Mouse (Mus musculus) neural tube, embryonic 10.5 days (tissue): ENCODE results near the gene Mob2.

Experiments used
- DNase-seq: peaks from one replicate; pipeline ENCODE4 v3.0.0-alpha.2; 2017; ENCODE audit warnings: low spot score; ENCODE audit errors: extremely low spot score

Mob2 gene

DNA sequence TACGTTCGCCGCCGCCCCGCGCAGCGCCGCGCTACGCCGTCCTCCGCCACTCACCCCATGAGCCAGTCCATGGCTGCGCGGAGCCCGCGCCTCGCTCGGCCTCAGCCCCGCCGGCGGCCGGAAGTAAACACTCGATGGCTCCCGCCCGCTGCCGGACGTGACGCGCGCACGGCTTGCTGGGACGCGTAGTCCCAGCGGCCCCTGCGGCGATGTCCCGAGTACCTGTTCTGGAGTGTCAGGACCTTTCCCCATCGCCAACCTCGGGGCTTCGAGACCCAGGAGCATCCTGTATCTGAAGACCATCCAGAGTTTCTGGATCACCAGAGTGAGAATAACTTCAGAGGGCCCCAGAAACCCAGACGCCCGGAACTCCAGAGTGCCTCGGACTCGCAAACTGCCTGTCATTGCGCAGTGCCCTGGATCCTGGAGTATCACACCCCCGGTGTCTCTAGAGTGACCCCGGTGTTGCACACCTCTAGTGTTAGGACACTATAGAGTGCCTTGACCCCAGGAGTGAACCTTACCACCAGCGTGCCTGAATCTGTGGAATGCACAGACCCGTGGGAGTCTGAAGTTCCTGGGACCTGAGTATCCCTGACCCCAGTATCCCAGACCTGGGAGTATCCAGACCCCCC is at the start of gene Mob2:
TSS of gene Mob2 (minus strand) at position 135 of the 635 bp plus-strand sequence.
- peak; percentile 92 for DNase-seq

DNA sequence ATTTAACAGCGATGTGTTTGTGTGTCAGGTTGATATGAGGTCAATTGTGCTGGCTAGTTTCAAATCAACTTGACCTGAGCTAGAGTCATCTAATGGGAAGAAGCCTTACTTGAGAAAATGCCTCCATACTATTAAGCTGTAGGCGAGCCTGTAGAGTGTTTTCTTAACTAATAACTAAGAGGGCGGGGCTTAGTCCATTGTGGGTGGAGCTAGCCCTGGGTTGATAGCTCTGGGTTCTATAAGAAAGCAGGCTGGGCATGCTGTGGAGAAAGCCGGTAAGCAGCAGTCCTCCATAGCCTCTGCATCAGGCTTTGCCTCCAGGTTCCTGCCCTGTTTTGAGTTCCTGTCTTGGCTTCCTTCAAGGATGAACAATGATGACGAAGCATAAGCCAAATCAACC is 43.9 kb upstream of the Mob2 start:
- DNase-seq: no peak

DNA sequence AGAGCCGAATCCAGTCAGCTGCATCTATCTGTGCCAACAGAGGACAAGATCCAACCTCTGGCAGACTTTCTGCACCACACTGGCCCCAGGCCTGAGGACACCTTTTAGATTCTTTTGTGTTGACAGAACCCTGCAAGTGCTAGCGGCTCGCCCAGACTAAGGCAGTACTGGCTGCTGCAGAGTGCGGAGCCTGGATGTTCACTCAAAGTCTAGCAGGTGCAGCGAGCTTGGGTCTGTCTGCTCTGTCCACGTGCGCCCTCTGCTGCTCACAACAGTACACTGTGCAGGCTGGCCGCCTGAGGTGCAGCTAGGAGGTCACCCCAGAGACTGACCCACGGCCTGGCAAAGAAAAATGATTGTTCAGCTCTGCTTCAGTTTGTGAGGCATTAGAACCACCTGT is 36.9 kb upstream of the Mob2 start:
- DNase-seq: peak; percentile 74

DNA sequence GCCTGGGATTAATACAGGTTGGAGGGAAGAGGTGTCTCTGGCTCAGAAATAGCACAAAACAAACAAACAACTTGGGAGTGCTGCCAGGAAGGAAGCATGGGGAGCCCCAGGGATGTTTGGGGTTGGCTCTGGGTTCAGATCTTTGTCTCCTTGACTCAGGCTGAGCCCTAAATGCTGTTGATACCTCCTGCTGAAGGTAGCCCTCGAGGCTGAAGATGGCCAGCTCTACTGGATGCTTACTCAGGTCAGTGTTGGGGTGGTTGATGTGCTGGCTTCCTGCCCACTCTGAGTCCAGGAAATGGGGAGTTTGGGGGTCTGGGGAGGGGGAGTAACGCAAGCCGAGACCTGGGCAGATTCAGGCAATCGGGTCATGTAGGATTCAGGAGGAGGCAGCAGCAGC is 35.8 kb upstream of the Mob2 start:
- no peak for DNase-seq

DNA sequence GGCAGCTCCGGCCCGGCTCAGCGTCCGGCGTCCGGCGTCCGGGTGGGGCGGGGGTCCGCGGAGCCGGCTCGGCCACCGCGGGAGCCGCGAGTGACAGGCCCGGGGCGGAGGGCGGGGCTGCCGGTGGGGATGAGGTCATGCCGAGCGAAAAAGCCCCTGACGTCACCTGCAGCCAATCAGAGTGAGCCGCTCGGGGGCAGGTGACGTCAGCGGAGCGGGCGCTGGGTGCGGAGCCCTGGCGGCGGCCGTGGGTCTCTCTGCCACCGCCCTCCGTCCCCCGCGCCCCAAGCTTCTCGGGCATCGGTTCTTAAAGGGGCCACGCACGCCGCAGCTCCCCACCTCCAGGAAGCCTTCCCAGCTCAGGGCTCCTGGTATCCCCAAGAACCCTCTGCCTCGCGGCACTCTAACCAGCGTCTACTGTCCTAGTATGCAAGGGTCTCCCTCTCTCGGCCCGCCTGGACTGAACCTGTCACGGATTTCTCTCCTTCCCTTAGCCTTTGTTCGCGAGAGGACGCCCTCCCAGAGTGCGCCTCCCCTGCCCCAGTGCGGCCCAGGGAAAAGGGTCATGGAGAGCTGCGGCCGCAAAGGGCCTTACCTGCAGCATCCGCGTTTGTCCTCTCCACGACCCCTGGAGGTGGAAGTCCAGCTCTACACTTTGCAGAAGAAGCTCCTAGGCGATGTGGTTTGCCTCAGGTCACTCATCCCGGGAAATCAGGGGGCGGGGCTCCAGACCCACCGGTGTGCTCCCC is 34.5 kb upstream of the Mob2 start, which contains the start of gene Dusp8:
TSS of gene Dusp8 (minus strand) at position 661 of the 749 bp plus-strand sequence.
- DNase-seq: peak; percentile 91

DNA sequence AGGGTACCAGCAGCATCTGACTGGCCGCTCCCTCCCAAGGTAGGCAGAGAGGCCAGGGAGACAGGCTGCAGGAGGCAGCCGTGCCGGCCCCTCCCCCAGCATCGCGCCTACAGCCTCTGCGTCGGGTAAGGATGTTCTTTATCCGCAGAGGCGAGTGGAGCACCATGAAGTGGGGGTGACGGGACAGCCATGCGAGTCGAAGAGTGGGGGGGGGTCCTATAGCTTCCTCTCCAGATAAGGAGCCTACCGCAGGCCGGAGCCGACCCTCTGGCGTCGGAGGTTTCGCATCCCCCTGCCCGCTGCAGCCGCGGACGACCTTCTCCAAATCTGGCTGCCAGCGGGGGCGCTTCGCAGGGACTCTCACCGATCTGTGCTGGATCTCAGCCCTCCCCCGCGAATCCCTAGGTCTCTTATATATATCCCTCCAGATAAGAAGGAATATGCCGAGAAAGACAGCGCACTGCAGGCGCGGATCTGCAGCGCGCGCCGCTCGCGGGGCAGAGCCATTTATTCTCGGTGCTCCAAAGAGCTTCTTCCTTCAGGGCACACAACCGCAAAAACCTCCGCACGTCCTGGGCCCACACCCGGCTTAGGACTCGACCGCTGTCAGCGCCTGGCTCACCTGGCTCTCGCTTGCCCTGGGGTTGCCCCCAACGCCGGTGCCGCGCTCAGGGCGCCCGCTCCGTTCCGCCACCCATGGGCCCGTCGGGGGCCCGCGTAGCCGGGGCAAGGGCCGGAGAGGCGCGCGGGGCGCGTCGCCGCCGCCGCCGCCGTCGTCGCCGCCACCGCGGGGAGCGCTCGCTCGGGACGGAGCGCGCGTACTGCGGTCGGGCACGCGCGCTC is 33.7 kb upstream of the Mob2 start:
- peak; percentile 34 for DNase-seq

DNA sequence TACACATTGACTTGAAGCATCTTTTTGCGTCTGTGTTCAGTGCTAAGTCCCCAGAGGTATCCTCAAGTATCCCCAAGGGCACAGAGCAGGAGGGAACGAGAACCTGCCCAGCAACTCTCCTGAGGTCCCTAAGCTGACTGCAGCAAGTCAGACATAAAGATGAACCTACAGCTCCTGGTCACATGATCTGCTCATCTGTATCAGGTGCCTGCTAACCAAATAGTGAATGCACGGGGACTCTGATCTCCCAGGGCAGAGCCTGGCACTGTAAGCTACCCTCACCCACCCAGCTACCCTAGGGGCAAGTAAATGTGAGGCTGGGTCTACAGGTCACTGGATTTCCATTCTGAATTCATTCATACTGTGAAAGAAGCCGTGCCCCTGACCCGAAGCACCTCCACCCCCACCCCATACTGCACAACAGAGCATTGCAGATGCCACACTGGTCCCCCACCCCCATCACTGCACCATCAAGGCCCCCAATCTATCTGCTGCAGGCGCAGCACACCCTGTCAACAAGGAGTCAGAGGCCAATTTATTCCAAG is 32.9 kb upstream of the Mob2 start:
- DNase-seq: no peak

DNA sequence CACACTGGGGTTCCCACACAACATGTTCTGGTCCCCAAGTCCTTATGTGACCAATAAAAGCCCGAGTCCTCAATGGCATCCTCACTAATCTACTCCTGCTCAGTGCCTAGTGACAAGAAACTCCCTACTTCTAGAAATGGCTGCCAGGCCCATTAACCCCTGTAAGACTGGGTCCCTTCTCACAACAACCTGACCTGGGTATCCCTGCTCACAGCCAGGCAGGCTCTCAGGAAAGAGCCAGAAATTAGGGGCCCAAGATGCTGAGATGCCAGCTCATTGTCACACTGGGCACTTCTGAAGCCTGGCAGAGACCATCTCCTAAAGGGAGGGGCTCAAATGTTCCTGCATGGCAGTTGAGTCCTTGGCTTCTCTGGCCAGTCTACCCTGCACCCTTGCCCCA is 32.1 kb upstream of the Mob2 start:
- DNase-seq: no peak

DNA sequence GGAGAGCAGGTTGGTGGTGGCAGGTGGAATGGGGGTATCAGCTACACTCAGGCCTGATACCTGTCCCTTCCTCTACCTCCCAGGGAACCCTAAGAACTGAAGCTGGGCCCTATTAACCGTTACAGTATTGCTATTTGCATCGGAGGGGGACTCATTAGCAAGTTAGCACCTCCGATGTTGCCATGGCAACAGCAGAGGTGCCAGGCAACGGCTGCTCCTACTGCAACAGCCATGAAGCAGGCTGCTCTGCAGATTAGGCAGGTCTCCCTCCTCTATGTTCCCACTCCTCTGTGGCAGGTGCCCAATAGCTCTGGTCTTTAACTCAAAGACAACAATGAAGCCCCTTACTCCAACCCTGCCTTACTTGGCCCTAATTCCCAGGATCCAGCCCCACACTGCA is 31.0 kb upstream of the Mob2 start:
- no peak for DNase-seq

DNA sequence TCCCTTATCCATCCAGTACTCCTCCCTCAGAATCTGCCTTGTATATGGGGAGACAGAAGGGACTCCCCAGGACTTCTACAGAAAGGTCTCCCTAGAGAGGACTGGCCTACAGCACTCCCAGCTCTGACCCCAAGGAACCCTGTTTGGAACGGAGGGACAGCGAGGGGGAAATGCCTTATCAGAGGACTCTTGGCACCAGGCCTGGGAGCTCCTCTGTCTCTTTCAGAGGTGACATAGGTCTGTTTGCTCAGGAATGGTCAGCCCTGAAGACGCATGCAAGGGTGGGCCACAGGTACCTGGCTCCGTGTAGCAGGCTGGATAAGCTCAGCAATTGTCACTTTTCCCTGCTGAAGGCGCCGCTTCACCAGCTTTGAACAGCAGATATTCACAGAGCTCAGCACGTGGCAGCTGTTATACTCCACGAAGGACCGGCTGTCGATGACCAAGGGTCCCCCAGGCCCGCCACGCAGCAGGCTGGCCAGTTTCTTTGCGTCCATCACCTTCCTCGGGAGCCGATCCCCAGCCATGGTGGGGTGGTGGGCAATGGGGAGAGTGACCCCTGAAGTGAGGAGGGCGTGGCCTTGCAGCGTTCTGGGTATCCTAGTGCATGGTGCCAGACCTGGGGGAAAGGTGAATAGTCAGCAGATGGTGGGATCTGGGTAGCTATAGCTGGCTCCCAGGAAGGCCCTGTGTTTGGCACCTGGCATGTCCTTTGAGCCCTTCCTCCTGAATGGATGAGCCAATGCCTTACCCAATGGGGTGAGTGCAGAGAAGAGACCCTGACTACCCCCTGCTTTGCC is 29.0 kb upstream of the Mob2 start:
- no peak for DNase-seq

DNA sequence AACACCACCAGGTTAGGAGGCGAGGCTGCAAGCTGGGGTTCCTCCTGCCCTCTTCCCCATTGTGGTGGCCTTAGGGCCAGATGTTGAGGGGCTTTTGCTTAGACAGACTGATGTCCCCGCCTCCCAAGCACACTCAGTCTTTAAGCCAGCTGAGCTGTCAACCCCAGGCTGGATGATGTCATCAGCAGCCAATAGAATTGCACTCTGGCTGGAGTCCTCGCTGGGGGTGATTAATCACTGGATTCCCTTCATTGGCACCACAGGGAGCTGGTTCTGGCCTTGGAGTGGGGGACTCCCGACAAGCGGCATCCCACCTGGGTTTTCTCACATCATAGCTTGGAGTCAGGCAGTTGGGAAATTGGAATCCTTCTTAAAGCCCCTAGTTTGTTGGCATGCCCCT is 28.0 kb upstream of the Mob2 start:
- peak; percentile 82 for DNase-seq

DNA sequence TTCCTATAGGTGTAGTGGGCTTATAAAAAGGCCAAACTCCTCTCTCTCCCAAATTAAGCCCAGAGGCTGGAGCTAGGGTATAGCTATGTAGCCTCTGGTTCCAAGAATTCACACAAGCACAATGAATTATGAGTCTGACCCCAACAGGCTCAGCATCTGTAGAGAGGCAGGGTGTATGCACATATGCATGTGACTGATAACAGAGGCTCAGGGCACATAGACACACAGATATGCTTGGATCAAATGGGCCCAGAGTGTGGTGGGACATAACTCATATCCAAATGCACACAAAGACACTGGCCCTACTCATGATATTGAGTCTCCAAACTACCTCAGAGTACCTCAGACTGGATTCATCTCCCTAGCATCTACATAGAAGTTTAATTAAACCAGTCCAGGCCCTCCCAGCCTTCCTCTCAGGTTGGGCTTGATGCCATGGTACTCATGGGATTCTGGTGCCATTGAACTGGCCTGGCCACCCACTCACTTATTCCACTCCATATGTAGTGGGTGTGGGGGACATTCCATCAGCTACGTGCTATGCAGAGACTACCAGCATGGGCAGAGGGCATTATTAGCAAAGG is 26.3 kb upstream of the Mob2 start:
- DNase-seq: no peak

DNA sequence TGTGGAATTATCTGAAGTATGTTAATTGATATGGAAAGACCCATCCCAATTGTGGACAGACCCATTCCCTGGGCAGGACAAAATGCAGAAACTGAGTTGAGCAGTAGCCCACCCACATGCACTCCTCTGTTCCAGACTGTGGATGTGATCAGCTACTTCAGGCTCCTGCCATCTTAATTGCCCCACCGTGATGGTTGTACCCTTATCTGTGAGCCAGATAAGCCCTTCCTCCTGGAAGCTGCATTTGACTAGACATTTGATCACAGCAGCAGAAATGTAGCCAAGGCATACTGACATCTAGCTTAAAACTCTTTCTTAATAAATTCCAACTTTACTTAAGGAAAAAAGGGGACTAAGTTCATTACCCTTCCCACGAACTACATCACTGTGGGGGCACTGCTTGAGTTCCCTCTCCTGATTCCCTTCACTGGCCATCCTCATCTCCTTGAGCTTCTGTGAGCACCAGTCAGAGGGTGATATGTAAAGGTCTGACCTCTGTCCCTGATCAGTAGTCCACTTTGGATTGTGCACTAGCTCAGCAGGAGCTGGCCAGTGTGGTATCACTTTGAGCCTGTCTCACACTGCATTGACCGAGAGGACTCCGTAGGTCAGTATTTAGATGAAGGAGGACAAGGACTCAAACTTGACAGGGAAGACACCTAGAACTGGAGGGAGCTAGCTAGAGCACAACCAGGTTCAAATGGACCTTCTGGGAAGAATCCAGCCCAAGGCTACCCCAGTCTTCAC is 25.5 kb upstream of the Mob2 start:
- no peak for DNase-seq

DNA sequence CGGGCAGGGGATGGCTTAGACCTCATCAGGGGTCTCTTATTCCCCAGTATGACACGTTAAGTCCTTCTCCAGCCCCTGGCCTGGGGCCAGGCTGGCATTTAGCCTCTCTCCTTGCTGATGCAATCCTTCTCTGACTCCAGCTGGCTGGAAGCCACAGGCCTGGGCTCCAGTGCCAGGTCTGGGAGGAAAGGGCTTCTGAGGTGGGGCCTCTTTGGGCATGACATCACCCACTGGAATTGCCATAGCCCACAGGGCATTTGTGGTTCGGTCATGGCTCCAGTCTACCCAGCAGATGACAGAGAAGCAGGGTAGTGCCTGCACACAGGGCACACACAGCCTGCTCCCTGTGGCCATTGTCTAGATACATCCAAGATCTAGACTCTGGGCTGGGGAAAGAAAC is 24.0 kb upstream of the Mob2 start:
- DNase-seq: no peak

DNA sequence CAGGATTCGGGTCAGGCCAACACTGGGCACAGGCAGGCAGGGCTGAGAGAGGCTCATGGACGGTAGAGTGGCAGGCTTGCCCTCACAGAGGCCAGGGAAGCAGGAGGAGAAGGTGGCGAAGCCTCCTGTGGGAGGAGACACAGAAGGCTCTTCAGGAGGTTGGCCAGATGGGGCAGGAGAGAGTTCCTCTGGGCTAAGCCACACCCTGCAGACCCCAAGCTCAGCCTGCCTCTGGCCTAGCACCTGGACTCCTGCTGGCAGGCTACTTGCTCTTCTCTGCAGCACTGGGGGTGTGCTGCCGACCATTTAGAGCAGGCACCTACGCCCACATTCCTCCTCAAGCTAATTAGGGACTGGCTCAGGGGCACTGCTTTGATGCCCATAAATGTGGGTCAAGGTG is 23.5 kb upstream of the Mob2 start:
- DNase-seq: no peak

DNA sequence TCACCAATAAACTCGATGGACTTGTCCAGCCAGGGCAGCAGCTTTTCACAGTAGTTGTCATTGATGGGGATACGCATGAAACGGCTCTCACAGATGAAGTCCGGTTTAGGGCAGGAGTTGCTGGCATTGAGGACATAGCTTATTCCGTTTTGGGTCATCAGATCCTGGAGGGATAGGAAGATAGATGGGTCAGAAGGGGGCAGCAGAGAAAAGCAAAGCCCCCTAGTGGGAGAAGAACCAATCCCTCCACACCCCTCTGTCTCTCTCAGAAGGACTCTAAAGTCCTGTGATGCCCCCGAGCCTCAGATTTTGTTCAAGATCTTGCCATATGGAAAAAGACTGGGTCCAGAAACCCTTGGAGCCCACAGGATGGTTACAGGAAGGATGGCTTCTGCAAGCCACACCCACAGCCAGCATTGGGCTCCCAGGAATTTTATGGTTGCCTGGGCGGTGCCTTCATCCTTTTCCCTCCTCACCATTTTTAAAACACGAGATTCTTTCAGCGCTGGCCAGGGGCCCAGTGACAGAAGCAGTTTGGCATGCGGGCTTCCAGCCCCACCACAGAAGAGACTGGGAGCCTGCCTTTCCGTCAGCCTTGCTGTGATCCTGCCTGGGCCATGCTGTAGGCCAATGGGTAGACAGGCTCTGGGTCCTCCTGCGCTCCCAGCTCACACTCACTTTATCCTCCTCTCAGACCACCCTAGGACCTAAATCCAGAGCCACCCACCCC is 22.9 kb upstream of the Mob2 start:
- no peak for DNase-seq

DNA sequence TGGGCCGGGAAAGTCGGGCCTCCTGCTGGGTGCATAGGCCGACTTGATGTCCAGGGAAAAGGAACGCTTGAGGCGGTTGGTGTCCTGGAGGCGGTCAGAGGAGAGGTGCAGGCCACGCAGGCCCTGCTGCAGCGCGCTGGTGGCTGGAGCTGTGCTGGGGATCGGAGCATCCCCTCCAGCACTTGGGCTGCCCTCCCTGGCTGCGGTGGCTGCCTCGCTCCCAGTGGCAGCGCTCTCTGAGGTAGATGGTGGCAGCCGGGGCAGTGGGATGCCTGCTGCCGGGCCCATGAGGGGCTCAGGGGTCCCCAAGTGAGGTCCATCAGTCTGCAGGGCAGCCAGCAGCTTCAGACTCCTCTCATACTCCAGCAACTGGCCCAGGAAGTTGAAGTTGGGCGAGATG is 21.7 kb upstream of the Mob2 start:
- no peak for DNase-seq

DNA sequence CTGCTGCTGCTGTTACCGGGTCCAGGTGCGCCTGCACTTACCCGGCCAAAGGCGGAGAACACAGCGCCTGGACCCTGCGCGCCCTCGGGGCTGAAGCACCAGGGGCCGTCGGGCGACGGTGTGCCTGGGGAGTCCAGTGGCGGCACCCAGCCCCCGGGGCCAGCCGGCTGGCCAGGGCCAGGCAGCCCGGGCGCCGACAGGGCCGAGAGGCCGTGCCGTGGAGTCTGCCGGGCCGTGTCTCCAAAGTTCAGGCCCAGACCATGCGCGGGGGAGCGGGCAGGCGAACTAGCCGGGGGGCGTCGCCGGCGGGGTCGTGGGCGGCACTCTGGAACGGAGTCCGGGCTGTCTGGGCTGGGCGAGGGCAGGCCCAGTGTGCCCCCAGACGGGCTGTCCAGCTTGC is 21.3 kb upstream of the Mob2 start:
- DNase-seq: peak; percentile 50

DNA sequence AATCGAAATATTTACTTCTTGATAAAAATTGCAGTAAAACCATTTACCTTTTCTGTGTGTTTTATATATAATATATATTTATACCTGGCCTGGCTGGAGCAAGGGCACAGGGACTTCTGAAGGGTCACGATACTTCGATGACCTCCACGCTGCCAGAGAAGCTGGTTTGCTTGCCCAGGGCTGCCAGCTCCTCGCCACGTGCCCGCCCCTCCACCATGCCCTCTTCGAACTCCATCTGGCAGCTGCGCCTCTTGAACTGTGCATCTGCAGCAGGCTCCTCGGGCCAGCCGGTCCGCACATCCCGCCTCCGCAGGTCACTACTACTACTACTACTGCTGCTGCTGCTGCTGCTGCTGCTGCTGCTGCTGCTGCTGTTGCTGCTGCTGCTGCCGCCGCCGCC is 20.9 kb upstream of the Mob2 start:
- no peak for DNase-seq
